Mouse (Mus musculus) brain, embryonic 14.5 days (tissue): ENCODE measurements around the gene Rho.

ENCODE experiments used
- CTCF ChIP-seq: fragments of 200-500 bp; IDR thresholded peaks from 2 replicates; pipeline ENCODE4 v1.5.1; 2012; ENCODE audit warnings: inconsistent platforms, mild to moderate bottlenecking, moderate library complexity, borderline replicate concordance; ENCODE audit not compliant: insufficient read depth, insufficient read length; ENCODE audit errors: extremely low read depth
- POLR2A ChIP-seq: fragments of 200-500 bp; IDR thresholded peaks from 2 replicates; pipeline ENCODE4 v1.6.1; 2012; ENCODE audit warnings: mild to moderate bottlenecking, inconsistent platforms, borderline replicate concordance; ENCODE audit not compliant: poor library complexity, insufficient read depth, insufficient read length, severe bottlenecking; ENCODE audit errors: extremely low read depth

- TF ChIP-seq POLR2A (no peak), CTCF (no peak)
These were observed 40.0 kb upstream of the Rho start for GRCm38 (mm10) chr6:115891497-115892061.
